Mouse (Mus musculus) layer of hippocampus, adult 18-20 months (tissue): Measurements from ENCODE around the gene Arl11. TPM values are rescaled to one million over a fixed set of nuclear protein-coding genes. Genes with fewer than 3 reads are reported as not detected.

Source experiments
- DNase-seq, 2 experiments: peaks; one replicate each; pipeline ENCODE4 v3.0.0; 2022; ENCODE audit warnings: low spot score in 2 of 2
- total RNA-seq, 2 experiments: library from RNA; stranded (reverse); gene quantifications; 2 replicates each; pipeline ENCODE4 v1.2.3; 2021

Arl11 gene
- total RNA-seq, 2 experiments from 2014 or later: 0.81 to 0.94 TPM

GRCm38 (mm10) chr14:61327618-61328450 is 18.3 kb downstream of the Arl11 start:
- DNase-seq: peak; percentile 90 to 95

GRCm38 (mm10) chr14:61330591-61330990 is 21.0 kb downstream of the Arl11 start:
- DNase-seq: peak; percentile 38 to 66

- peak; percentile 67 to 80 for DNase-seq
Observed at GRCm38 (mm10) chr14:61330996-61331561, 21.5 kb downstream of the Arl11 start.

GRCm38 (mm10) chr14:61339381-61339780 is 29.8 kb downstream of the Arl11 start:
- no peak for DNase-seq

- DNase-seq: no peak
Observed at GRCm38 (mm10) chr14:61344590-61344989, 35.0 kb downstream of the Arl11 start.

GRCm38 (mm10) chr14:61346827-61347698 is 37.5 kb downstream of the Arl11 start:
- DNase-seq: peak in 1 of 2 experiments; percentile 55

- DNase-seq: no peak
Observed at GRCm38 (mm10) chr14:61349876-61350275, 40.3 kb downstream of the Arl11 start.

GRCm38 (mm10) chr14:61350808-61351207 is 41.3 kb downstream of the Arl11 start:
- DNase-seq: no peak

GRCm38 (mm10) chr14:61354251-61355235 is 45.0 kb downstream of the Arl11 start:
- DNase-seq: no peak

GRCm38 (mm10) chr14:61360131-61360980 is 50.8 kb downstream of the Arl11 start, which contains the start of gene Ebpl:
Gene Ebpl (minus strand): TSS chr14:61360439.
- DNase-seq: peak; percentile 90 to 93

- DNase-seq: no peak
Observed at GRCm38 (mm10) chr14:61360981-61361511, 51.5 kb downstream of the Arl11 start.

Other genes starting within 250 kb of the Arl11 start
- gene Sacs, start 171.3 kb upstream of the Arl11 start, total RNA-seq: 10 to 100 TPM; 49.4 to 52.7 TPM
- gene Sgcg, start 51.3 kb upstream of the Arl11 start, total RNA-seq: under 1 TPM in 1 of 2 experiments, not detected in 1; 0.15 TPM
- 1 to 10 TPM; 4.8 to 5.1 TPM for gene Ebpl, start 50.7 kb downstream of the Arl11 start, total RNA-seq
- gene Kpna3, start 130.1 kb downstream of the Arl11 start, total RNA-seq: 10 to 100 TPM; 70.2 to 71.2 TPM
- 10 to 100 TPM; 47.9 to 49.6 TPM for gene Spryd7, start 247.1 kb downstream of the Arl11 start, total RNA-seq